Mouse (Mus musculus) lung, postnatal 25 days (tissue): ENCODE results near the gene Tspan3.

ENCODE experiments used
- DNase-seq: peaks from one replicate; pipeline ENCODE4 v3.0.0; 2022; ENCODE audit warnings: low spot score

Gene Tspan3

DNA sequence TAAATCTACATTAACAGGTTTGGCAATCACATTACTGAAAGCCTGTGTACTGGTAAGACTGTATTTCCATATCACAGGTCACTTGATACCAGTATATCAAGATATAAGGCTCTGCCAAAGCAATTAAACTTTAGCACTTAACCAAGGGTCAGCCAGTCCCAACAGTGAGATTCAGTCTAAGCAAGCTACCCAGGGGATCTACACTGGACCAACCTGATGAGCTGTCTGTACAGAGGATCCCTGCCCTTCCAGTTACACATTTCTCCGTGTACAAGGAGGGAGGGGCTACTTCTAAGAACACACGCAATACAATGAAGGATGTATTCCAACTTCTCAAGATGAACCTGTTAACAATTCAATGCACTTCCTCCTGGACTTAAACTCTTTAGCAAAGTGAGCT, 7.2 kb downstream of the Tspan3 start:
- DNase-seq, result no peak

DNA sequence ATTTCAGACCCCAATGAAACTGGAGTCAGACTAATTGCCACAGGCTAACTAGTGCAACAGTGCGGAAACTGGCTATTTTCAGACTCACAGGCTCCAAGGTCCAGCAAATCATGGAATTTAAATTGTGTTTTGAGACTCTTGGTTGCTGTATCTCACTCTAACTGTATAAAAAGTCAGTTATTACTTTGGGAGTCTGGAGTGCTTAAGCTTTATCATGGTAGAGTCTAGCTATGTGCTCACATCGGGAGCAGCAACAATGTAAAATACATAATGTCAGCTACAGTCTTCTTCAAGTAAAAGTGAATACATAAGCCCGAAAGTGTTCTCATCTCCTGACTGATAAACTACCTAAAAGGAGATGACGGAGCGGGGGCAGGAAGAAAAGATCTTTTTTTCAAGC, 10.7 kb downstream of the Tspan3 start:
- DNase-seq, result no peak

DNA sequence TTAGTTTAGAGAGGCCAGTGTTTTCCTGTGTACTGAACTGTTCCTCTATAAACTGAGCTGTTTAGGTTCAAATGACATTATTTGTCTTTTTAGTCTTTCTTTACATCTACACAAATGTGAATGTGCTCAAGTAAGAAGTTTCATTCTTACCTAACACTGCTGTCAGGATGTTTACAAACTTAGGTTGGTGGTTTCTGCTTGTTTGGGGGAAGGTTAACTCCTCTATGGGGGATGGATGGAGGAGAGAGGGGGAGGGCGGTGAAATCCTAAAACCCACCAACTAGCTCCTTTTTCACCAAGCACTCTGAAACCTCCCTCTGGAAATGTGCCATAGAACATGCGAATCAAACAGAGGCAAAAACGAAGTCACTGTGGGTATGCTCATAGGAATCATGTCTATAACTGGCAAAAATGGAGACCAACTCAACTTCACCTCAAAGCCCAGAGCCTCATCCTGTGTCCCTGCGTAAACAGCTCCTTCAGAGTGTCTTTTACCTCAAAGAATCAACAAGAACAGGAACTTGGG, 12.7 kb downstream of the Tspan3 start:
- no peak for DNase-seq

DNA sequence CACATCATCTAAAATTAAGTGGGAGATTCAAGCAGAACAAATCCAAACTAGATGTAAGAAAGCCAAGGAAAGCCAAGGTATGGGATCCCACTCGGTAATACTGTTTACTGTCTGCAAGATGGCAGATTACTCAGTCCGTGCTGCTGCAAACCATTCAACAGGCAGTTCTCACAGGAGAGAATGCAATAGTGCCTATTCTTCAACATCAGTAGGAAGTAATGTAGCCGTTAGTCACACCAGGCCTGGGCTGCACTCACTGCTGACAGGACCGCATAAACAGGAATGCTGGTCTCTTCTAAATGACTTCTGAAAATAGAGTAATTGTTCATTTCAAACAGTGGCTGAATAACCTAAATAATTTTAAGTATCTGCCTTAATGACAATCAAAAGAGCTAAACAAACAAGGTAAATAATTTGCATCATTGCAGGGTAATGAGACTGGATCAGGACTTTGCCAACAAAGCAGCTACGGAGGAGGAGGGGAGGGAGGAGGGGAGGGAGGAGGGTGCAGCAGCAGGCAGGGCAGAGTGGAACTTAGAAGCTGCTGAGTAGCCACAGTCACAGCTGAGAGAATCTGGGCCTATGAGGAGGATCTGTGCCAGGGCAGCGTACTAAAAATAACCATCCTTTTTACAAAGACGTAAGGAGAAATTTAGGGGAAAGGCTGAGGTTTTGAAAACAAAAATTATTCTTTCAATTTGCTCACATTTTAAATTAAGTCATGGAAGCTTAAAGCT, 13.4 kb downstream of the Tspan3 start:
- DNase-seq, result peak; percentile 14

DNA sequence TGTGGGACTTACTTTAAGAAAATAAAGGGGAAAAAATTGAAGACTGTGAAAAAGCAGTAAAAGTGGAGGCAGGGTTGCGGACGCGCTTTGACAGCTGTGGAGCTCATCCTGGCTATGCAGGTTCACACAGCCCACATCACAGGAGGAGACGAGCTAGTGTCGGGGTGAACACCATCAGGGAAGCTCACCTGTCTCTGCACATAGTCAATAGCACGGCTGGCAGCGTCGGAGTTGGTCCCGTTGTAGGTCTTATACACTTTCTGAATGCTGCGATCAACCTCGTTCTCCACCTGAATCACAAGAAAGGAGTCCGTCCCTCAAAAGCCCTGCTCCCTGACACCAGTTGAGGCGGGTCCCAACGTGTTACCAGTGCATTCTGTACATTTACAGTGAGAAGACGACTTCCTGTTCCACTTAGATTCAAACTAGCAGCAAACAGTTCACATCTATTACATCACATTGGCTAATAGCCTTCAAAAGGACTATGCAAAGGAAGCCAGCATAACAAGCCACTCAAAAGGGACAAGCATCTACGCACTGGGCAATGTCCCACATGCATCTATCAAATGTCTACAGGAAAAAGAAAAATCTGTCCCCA, 18.9 kb downstream of the Tspan3 start:
- no peak for DNase-seq

DNA sequence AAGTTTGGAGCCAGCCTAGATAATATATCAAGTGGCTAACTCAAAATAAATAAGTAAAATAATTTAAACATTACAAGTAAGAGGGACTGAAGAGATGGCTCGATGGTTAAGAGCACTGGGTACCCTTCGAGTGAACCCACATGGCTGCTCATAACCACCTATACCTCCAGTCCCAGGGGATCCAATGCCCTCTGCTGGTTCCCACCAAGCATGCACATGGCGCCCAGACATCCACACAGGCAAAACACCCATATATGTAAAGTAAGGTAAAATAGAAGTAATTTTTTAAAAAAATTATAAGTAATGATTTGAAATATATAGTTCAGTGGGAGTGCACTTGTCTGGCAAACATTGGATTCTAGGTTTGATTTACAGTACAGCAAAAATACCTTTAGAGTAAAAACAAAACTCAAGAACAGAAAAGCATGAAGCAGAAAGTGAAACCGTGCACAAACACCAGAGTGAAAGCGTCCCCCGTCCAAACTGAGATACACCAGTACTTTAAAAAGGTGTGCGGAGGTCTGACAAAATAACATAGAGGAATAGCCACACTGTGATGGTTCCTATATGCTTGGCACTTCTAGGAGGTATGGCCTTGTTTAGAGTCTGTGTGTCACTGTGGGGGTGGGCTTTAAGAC, 20.8 kb downstream of the Tspan3 start:
- no peak for DNase-seq

DNA sequence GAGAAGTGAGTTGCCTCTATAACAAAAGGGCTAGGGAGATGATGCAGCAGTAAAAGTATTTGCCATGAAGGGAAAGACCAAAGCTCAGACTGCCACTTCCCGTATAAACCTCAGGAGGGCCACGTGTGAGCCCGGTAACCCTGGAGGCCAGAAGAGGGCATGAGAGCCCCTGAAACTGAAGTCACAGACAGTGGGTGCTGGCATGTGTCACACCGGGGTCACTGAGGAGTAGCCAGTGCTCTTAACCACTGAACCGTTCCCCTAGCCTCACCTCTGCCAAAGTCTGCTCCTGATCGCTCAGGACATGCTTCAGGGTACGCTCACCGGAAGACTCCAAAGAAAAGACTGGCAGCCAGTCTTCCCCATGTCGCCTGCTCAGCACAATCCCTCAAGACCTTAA, 23.5 kb downstream of the Tspan3 start:
- DNase-seq, result no peak

DNA sequence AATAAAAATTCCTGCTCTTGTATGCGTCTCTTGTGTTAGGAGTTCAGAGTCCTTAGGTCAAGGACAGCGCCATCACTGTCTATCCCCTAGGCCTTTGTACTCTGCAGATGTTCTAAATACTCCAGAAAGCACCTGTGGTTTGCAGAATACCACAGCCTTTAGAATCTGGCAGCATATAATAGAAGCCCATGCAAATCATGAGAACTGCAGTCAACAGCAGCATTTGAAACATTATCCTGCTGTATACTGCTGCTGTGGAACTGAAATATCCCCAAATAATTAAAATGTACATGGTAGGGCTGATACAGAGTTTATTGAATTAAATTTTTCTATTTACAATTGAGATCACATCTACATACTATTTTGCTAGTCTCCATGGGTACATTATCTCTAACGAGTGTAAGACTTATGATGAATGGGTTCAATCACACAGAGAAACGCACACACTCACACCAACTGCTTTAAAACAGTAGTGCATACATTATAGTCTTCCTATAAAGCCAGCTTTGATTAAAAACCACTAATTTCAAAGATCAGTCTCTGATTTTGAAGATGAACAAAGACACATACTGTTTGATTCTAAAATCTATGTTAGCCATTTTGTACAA, 29.6 kb downstream of the Tspan3 start:
- DNase-seq, result no peak

DNA sequence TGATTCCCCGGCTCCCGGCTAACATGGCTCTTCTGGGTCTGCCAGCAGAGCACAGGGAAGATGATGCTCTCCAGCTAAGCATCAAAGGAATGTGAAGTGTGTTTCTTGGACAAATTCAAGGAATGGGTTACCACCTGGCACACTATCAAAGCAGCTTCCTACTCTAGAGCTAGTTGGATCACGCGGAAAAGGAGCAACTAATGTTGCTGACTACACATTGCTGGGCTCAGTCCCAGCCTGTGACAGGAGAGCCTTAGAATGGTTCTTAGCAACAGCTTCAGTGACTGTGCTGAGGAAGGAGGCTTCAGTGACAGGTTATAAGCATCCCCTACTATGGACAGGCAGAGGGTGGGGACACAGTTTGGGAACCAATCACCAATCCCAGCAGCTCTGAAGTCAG, 30.7 kb downstream of the Tspan3 start:
- DNase-seq, result no peak

DNA sequence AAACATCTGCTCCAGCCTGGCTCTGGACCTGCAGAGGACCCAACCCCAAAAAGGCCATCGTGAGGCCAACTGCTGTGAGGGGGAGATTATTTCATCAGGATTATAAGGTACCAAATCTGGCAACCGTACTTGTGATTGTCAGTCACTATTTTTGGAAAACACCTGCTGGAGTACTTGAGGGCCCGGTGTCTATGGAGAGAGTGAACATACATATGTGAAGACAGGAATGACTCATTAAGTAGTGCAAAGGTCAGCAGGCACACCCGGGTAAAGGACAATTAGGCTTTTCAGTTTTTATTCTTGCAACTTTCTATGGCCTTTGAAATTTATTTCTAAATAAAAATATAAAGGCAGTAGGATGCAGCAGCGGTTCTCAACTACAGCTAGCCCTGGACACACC, 31.3 kb downstream of the Tspan3 start:
- DNase-seq, result no peak

DNA sequence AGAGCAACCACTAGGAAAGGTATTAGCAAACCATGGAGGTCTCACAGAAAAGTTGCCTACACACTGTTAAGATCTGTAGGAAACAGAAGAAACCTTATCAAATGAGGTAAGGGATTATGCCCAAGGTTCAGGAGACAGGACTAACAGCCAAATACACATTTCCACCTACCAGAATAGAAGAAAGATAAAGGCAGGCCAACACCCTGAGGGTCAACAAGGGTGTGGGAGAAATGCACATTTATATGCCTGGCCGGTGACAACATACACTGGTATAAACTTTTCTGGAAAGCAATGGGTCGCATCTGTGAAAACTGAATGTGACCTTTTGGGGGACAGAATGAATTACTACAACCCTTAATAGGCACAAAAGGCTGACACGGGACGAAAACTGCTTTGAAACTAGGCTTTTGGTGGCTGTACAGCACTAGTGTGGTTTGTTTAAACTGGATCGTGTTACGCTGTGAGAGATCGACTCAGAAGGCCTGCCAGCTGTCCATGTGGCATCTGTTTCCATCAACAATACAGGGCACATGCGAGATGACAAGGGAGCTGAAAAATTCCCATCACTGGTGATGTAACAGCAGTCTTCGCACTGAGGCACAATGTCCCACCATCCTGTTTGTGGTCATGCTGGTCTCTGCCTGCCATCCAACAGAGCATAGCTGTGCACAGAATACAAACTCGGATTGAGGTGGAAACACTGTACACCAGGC, 33.3 kb downstream of the Tspan3 start:
- no peak for DNase-seq

DNA sequence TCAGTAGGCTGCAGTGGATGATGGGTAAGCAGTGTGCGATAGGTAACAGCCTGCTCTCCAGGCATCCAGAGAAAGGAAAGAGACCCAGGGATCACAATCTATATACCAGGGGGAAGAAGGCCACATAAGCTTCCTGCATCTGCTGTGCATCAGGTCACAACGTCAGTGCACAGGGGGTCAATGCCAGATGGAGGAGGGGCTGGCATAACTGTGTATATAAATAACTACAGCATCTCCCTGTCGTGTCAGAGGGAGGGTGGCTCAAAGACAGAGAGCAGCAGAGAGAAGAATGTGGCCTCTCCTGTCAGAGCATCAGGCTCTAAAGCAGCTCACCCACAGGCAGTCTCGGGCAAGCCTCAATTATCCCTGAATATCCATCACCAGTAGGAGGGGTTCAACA, 34.7 kb downstream of the Tspan3 start:
- DNase-seq, result no peak

DNA sequence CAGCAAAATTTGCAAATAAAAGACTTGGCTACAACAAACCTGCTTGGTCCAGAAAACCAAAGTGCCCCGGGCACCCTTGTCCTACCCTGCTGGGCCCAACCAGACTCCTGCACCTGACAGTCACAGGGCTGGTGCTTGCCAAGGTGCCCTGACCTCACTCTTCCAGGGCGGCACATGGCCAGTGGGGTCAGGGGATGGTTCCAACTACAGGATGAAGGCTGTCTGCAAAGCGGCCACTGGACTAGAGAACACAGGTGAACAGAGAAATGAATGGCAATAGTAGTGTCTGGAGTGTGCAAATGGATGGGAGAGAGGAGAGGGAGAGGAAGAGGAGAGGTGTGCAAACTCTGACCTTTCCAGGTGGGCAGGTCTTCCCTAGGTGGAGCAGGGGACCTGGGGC, 35.3 kb downstream of the Tspan3 start:
- no peak for DNase-seq

DNA sequence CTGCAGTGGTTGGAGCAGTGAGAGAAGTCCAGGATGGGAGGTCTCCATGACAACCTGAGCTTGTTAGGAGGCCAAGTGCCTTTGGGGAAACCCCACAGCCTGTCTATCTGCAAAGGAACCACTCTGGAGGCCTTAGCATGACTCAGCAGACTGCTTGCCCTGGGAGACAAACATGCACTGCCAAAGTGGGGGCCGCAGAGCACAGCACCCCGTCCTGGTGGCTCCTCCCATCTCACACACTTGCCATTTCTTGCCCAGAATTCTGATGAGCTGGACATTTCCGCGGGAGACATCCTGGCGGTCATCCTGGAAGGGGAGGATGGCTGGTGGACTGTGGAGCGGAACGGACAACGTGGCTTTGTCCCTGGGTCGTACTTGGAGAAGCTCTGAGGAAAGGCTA, 36.9 kb downstream of the Tspan3 start:
- DNase-seq, result no peak

DNA sequence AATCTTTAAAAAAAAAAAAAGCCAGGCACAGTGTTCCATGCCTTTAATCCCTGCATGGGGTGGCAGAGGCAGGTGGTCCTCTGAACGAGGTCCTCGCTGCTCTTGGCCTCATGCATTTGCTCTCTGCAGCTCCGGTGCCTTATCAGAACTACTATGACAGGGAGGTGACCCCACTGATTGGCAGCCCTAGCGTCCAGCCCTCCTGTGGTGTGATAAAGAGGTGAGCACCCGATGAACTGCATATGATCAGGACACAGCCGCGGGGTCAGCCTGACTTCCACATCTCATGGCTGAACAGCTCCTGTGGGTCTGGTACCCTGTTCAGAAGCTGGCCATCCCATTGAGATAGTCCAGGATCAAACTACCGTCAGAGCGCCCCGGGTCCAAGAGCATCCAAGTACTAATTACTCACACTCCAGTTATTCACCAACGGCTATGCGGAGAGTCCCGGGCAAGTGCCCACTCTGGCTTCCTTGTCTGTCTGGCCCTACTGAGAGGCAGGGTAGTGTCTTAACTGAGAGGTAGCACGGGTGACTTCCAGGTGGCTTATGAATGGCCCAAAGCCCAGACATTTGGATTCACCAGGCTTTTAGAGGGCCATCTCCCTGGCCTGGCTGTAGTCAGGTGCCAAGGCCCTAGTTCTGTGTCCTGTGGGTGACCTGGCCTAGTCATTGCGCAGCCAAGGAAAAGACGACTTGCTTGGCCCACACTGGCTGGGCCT, 38.7 kb downstream of the Tspan3 start:
- DNase-seq, result no peak

DNA sequence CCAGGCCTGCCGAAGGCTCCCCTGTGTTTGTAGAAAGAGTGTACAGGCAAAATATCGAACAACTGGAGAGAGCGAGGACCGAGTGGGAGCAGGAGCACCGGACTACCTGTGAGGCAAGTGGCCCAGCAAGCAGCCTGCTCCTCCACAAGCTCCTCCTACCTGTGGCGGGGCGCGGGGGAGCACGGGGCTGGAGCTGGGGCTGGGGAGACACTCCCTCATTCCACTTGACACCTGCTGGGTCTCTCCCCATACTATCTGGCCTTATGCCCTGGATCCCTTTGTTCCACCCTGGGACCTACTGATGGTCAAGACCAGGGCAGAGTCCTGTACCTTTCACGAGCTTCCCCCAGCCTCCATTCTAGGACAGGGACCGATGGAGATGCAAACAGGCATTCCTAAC, 40.7 kb downstream of the Tspan3 start:
- DNase-seq, result no peak

DNA sequence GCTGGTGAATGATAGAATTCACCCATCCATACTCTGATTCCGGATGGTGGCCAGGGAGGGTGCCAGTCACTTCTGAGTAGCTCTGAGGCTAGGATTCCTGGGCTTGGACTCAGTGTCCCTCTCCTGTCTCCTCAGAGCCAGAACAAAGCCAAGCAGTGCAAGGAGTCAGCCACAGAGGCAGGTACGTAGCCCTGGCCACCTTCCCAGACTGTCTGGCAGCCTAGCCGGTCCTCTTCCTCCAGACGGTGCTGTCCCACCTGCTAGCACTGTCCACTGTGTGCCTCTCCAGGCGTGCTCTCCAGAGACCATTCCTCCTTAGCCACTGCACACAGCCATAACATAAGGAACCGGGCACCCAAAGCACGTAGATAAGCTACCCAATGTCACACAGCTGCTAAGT, 41.7 kb downstream of the Tspan3 start:
- no peak for DNase-seq

DNA sequence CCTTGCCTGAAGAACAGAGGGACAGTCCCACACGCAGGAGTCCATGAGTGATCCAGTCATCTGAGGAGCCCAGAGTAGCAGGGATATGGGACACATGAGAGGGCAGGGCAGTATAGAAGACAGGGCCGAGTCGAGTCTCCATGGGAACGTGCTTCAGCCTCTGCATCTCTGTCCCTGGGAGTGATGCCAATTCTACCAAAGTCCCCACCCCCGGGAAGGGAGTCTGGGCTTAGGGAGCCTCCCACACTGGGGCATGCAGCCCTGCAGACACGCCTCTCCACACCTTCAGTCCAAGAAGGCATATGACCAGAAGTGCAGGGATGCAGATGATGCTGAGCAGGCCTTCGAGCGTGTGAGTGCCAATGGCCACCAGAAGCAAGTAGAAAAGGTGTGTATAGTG, 42.3 kb downstream of the Tspan3 start:
- DNase-seq, result no peak

DNA sequence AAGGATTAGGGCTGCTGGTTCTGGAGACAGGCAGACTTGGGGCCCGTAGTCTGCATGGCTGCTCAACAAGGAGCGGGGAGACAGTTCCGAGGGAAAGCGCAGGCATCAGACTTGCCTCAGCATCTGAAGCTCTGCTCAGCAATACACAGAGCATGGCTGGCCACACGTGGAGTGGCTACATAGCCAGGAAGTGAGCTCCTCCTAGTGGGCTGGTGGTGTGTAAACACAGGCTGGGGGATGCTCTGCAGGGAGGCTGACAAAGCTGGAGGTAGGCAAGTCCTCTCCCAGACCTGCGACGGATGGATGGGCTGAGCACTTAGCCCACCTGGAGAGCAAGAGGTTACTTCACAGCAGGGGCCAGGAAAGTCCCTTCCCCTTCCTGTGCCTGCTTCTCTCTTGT, 44.2 kb downstream of the Tspan3 start:
- DNase-seq, result peak; percentile 35

DNA sequence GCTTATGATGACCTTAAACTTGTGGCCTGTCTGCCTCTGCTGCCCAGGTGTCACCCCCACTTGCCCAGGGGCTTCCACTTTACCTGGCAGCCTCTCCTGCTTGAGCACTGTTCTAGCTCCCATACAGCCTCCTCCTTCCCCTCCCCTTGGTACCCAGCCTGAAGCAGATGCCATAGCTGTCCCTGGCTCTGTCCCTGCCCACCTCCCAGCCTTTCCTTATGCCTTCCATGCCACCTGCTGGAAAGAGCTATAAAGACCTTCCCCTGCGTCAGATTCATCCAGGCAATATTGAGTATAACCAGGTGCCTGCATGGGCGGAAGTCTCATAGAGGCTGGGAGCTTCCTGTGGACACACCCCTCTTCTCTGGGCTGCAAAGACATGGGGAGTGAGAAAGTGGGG, 45.6 kb downstream of the Tspan3 start:
- no peak for DNase-seq

DNA sequence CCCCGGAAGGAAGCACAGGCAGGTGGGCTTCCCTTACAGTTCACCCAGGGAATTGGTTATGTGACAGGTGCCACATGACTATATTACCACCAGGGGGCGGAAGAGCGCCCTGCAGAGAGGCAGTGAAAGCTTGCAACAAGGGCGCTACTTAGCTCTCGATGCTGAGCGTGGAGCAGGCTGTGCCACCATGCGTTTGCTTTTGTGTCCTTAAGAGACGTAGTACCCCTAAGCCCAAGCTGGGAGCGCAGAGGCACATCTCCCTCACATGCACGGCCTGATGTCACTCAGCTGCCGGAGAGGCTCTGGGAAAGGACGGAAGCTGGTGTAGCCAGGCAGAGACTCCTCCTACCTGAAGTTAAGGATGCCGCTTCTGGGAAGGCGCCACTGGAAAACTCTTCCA, 46.7 kb downstream of the Tspan3 start:
- DNase-seq, result peak; percentile 62

DNA sequence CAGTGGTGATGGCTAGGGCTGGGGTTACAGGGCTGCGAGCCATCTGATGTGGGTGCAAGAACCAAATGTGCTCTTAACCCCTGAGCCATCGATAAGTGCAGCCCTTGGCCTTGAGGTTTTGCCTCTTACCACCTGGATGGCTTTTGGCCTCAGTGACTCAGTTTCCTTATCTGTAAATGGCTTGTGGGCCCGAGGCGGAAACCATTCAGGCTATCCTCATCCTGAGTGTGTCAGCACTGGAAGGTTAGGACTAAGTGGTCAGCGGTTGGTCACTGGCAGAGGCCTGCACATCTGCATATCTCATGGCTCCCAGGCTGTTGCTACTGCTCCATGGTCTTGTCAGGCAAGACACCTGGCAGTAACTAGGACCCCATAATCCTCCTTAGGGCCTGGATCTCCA, 47.2 kb downstream of the Tspan3 start:
- no peak for DNase-seq
